Mouse (Mus musculus): ENCODE data around the gene Ephb3. TPM values are rescaled to one million over a fixed set of nuclear protein-coding genes. Genes with fewer than 3 reads are reported as not detected.

Ephb3 gene
- polyA plus RNA-seq, 1 experiment, result not detected

- H3K27me3 ChIP-seq (replicated peaks), result peaks cover 92% of the 10 kb centered on the region
- no peak overlapping the region for H3K4me3 ChIP-seq (replicated peaks)
- TF ChIP-seq FLI1 (IDR thresholded peaks at IDR 0.05; ENCODE audit: low read length), result no peak
- no peak for TF ChIP-seq GATA1 (IDR thresholded peaks at IDR 0.05; ENCODE audit: borderline replicate concordance, low read length)
- H3K36me3 ChIP-seq (replicated peaks; ENCODE audit: low read length), result no peaks in the 10 kb centered on the region
- H3K4me1 ChIP-seq, result peaks cover 26% of the 10 kb centered on the region
- peaks cover 17% of the 10 kb centered on the region for H3K9me3 ChIP-seq
Observed at GRCm38 (mm10) chr16:21202731-21203130, 1.8 kb upstream of the Ephb3 start.

- no peaks in the 10 kb centered on the region for H3K36me3 ChIP-seq (replicated peaks; ENCODE audit: low read length)
- H3K4me3 ChIP-seq (replicated peaks), result peak overlapping the region; percentile 90
- H3K27me3 ChIP-seq (replicated peaks), result peaks cover 98% of the 10 kb centered on the region
- H3K9me3 ChIP-seq, result peaks cover 17% of the 10 kb centered on the region
- TF ChIP-seq FLI1 (IDR thresholded peaks at IDR 0.05; ENCODE audit: low read length) (no peak), GATA1 (IDR thresholded peaks at IDR 0.05; ENCODE audit: borderline replicate concordance, low read length) (no peak)
- H3K4me1 ChIP-seq, result peaks cover 12% of the 10 kb centered on the region
Observed at GRCm38 (mm10) chr16:21205093-21205886, 735 bp downstream of the Ephb3 start.

- peaks cover 99% of the 10 kb centered on the region for H3K27me3 ChIP-seq (replicated peaks)
- no peak for TF ChIP-seq GATA1 (IDR thresholded peaks at IDR 0.05; ENCODE audit: borderline replicate concordance, low read length)
- TF ChIP-seq FLI1 (IDR thresholded peaks at IDR 0.05; ENCODE audit: low read length), result no peak
- H3K9me3 ChIP-seq, result peaks cover 17% of the 10 kb centered on the region
- H3K4me3 ChIP-seq (replicated peaks), result no peak overlapping the region
- peaks cover 19% of the 10 kb centered on the region for H3K4me1 ChIP-seq
- no peaks in the 10 kb centered on the region for H3K36me3 ChIP-seq (replicated peaks; ENCODE audit: low read length)
Observed at GRCm38 (mm10) chr16:21208001-21208565, 3.5 kb downstream of the Ephb3 start.

GRCm38 (mm10) chr16:21209290-21209689 lies 4.7 kb downstream of the Ephb3 start:
- H3K9me3 ChIP-seq, result peaks cover 16% of the 10 kb centered on the region
- no peak overlapping the region for H3K4me3 ChIP-seq (replicated peaks)
- TF ChIP-seq GATA1 (IDR thresholded peaks at IDR 0.05; ENCODE audit: borderline replicate concordance, low read length), result no peak
- no peak for TF ChIP-seq FLI1 (IDR thresholded peaks at IDR 0.05; ENCODE audit: low read length)
- no peaks in the 10 kb centered on the region for H3K36me3 ChIP-seq (replicated peaks; ENCODE audit: low read length)
- peaks cover 91% of the 10 kb centered on the region for H3K27me3 ChIP-seq (replicated peaks)
- peaks cover 17% of the 10 kb centered on the region for H3K4me1 ChIP-seq

GRCm38 (mm10) chr16:21210204-21210603 lies 5.6 kb downstream of the Ephb3 start:
- peaks cover 7% of the 10 kb centered on the region for H3K9me3 ChIP-seq
- peaks cover 91% of the 10 kb centered on the region for H3K27me3 ChIP-seq (replicated peaks)
- no peak for TF ChIP-seq GATA1 (IDR thresholded peaks at IDR 0.05; ENCODE audit: borderline replicate concordance, low read length)
- no peak for TF ChIP-seq FLI1 (IDR thresholded peaks at IDR 0.05; ENCODE audit: low read length)

GRCm38 (mm10) chr16:21210667-21211338 lies 6.2 kb downstream of the Ephb3 start:
- H3K36me3 ChIP-seq (replicated peaks; ENCODE audit: low read length), result no peaks in the 10 kb centered on the region
- peak overlapping the region; percentile 54 for H3K4me3 ChIP-seq (replicated peaks)
- no peak for TF ChIP-seq GATA1 (IDR thresholded peaks at IDR 0.05; ENCODE audit: borderline replicate concordance, low read length)
- no peak for TF ChIP-seq FLI1 (IDR thresholded peaks at IDR 0.05; ENCODE audit: low read length)
- H3K9me3 ChIP-seq, result peaks cover under 1% of the 10 kb centered on the region
- H3K27me3 ChIP-seq (replicated peaks), result peaks cover 87% of the 10 kb centered on the region
- H3K4me1 ChIP-seq, result peaks cover 8% of the 10 kb centered on the region; the same call in 1 of the 2 replicates

More at GRCm38 (mm10) chr16:21210204-21210603, 5.6 kb downstream of the Ephb3 start:
- Histone ChIP-seq H3K4me1 (peaks cover 8% of the 10 kb centered on the region; the same call in 1 of the 2 replicates), H3K4me3 (replicated peaks) (no peak overlapping the region), H3K36me3 (replicated peaks; ENCODE audit: low read length) (no peaks in the 10 kb centered on the region)

GRCm38 (mm10) chr16:21211501-21211900 lies 6.9 kb downstream of the Ephb3 start:
- no peak for TF ChIP-seq FLI1 (IDR thresholded peaks at IDR 0.05; ENCODE audit: low read length)
- no peak for TF ChIP-seq GATA1 (IDR thresholded peaks at IDR 0.05; ENCODE audit: borderline replicate concordance, low read length)
- no peak overlapping the region for H3K4me3 ChIP-seq (replicated peaks)

GRCm38 (mm10) chr16:21212369-21212768 lies 7.8 kb downstream of the Ephb3 start:
- TF ChIP-seq FLI1 (IDR thresholded peaks at IDR 0.05; ENCODE audit: low read length) (no peak), GATA1 (IDR thresholded peaks at IDR 0.05; ENCODE audit: borderline replicate concordance, low read length) (no peak)
- H3K4me3 ChIP-seq (replicated peaks), result no peak overlapping the region
- H3K9me3 ChIP-seq, result no peaks in the 10 kb centered on the region; the same call in 1 of the 2 replicates
- peaks cover 82% of the 10 kb centered on the region for H3K27me3 ChIP-seq (replicated peaks)
- peaks cover 8% of the 10 kb centered on the region for H3K4me1 ChIP-seq
- no peaks in the 10 kb centered on the region for H3K36me3 ChIP-seq (replicated peaks; ENCODE audit: low read length)

More at GRCm38 (mm10) chr16:21211501-21211900, 6.9 kb downstream of the Ephb3 start:
- no peaks in the 10 kb centered on the region for H3K36me3 ChIP-seq (replicated peaks; ENCODE audit: low read length)
- H3K9me3 ChIP-seq, result no peaks in the 10 kb centered on the region; the same call in 1 of the 2 replicates
- peaks cover 8% of the 10 kb centered on the region for H3K4me1 ChIP-seq
- peaks cover 83% of the 10 kb centered on the region for H3K27me3 ChIP-seq (replicated peaks)

- no peaks in the 10 kb centered on the region for H3K36me3 ChIP-seq (replicated peaks; ENCODE audit: low read length)
- TF ChIP-seq FLI1 (IDR thresholded peaks at IDR 0.05; ENCODE audit: low read length) (no peak), GATA1 (IDR thresholded peaks at IDR 0.05; ENCODE audit: borderline replicate concordance, low read length) (no peak)
- H3K27me3 ChIP-seq (replicated peaks), result peaks cover 82% of the 10 kb centered on the region
- no peak overlapping the region for H3K4me3 ChIP-seq (replicated peaks)
- H3K4me1 ChIP-seq, result peaks cover 8% of the 10 kb centered on the region
- no peaks in the 10 kb centered on the region; the same call in 1 of the 2 replicates for H3K9me3 ChIP-seq
Observed at GRCm38 (mm10) chr16:21213939-21214338, 9.4 kb downstream of the Ephb3 start.

Data from megakaryocyte, embryonic 14.5 days (primary cell).